Mouse (Mus musculus) Patski (cell line): ENCODE data around the gene Sncb. TPM values are rescaled to one million over a fixed set of nuclear protein-coding genes. Genes with fewer than 3 reads are reported as not detected.

ENCODE experiments used
- ATAC-seq: fragments of 100-300 bp; one replicate; pipeline ENCODE4 v1.8.0; 2021
- CTCF ChIA-PET: fragments of 350-600 bp; sonication (Branson Sonifier 250); formaldehyde crosslinking; loops from one replicate; lab custom pipeline; 2022; ENCODE audit warnings: inconsistent platforms; lab: Charles Lee
- POLR2A ChIA-PET: fragments of 350-600 bp; sonication (Branson Sonifier 250); formaldehyde crosslinking; loops from one replicate; lab custom pipeline; 2022; ENCODE audit warnings: antibody characterized with exemption, inconsistent platforms; lab: Charles Lee
- DNase-seq: peaks from one replicate; pipeline ENCODE4 v3.0.0-alpha.2; 2011; ENCODE audit warnings: low read depth, low spot score
- H3K27me3 ChIP-seq: fragments of 371-371 bp; one replicate; pipeline ENCODE4 v1.5.1; 2021
- CTCF ChIP-seq: fragments of 100-300 bp; IDR thresholded peaks from one replicate; pipeline ENCODE4 v1.5.1; 2021
- in situ Hi-C: fragments of 300-500 bp; cut with MboI; formaldehyde crosslinking; loops from 3 replicates; pipeline ENCODE4 v1.11.1; 2018; ENCODE audit warnings: low pct_unique_long_range_greater_than_20kb, mixed read lengths
- polyA plus RNA-seq: library from polyadenylated mRNA; unstranded; gene quantifications from one replicate; pipeline ENCODE4 v1.2.3, GENCODE M21; 2021

Gene Sncb
- polyA plus RNA-seq, 1 experiment from 2014 or later = not detected

DNA sequence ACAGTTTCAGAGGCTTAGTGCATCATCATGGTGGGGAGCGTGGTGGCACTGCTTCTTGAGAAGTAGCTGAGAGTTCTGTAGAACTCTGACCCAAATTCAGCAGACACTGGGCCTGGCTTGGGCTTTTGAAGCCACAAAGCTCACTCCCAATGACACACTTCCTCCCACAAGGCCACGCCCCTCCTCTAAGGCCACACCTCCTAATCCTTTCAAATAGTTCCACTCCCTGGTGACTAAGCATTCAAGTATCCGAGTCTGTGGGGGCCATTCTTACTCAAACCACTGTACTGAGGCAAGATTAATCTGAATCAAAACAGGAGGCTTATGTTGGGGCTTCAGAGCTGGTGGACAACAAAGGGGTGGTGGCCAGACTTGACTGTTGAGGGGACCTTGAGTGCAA lies 55.5 kb downstream of the Sncb start:
- POLR2A ChIA-PET = no interaction called here
- CTCF ChIA-PET = no interaction called here
- TF ChIP-seq CTCF = no peak
- DNase-seq = no peak
- H3K27me3 ChIP-seq = peaks cover 11% of the 10 kb centered on the region
- in situ Hi-C loops = no loop called here
- no peak for ATAC-seq

Other genes with a start within 250 kb of the Sncb start
- 124 TPM for gene 4833439L19Rik, start 201.2 kb downstream of the Sncb start, polyA plus RNA-seq
- gene Arl10, start 191.6 kb downstream of the Sncb start, polyA plus RNA-seq = 26.6 TPM
- 38.0 TPM for gene Nop16, start 176.5 kb downstream of the Sncb start, polyA plus RNA-seq
- 96.0 TPM for gene Higd2a, start 176.4 kb downstream of the Sncb start, polyA plus RNA-seq
- gene Cltb, start 155.3 kb downstream of the Sncb start, polyA plus RNA-seq = 33.9 TPM
- 64.0 TPM for gene Faf2, start 144.8 kb downstream of the Sncb start, polyA plus RNA-seq
- 115 TPM for gene Rnf44, start 72.7 kb downstream of the Sncb start, polyA plus RNA-seq
- not detected for gene Cdhr2, start 65.1 kb downstream of the Sncb start, polyA plus RNA-seq
- gene Gprin1, start 16.7 kb downstream of the Sncb start, polyA plus RNA-seq = 0.17 TPM
- not detected for gene Eif4e1b, start 17.4 kb upstream of the Sncb start, polyA plus RNA-seq
- gene Tspan17, start 22.8 kb upstream of the Sncb start, polyA plus RNA-seq = 35.3 TPM
- gene Unc5a, start 182.8 kb upstream of the Sncb start, polyA plus RNA-seq = not detected